Comparison of ENCODE assay signal across 20 mouse cellular contexts in the genomic region with DNA sequence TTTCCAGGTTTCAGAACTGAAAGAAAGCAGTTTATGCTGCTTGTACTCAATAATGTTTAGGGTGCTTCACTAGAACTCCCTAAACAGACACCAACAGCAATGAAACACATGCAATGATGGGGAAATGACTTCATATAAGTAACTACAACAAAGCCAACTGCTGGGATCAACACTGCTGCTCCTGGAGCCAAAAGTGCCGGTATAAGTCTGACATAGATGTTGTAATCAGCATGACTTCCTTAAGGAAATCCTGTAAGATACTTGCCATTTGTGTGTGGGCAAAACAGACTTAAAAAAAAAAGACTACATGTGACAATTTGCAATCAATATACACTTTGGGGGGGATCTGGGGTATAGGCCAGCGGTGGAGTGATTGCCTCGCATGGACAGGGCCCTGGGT.
"Had no signal": no experiment of that assay in that cellular context is flagged by ENCODE, and none has a peak within 500 bp of the region (broad histone marks: within the 10 kb centered on the region; RNA-seq: fewer than 3 reads in every experiment).

No protein-coding gene starts in this region.

- H3K27me3 ChIP-seq: kidney, embryonic 15.5 days; limb, embryonic 13.5 days; liver, embryonic 12.5 days; liver, embryonic 15.5 days had no signal

- H3K4me3 ChIP-seq: kidney, embryonic 15.5 days; layer of hippocampus, adult 2 months; limb, embryonic 10.5 days; limb, embryonic 13.5 days; liver, embryonic 12.5 days; liver, embryonic 15.5 days had no signal

- H3K9ac ChIP-seq: kidney, embryonic 15.5 days; limb, embryonic 13.5 days; liver, embryonic 12.5 days; liver, embryonic 15.5 days had no signal

- ATAC-seq: intestine, embryonic 16.5 days; liver, embryonic 12.5 days had no signal

- H3K4me1 ChIP-seq: kidney, embryonic 15.5 days; limb, embryonic 10.5 days; limb, embryonic 13.5 days; liver, embryonic 12.5 days; liver, embryonic 15.5 days had no signal

- H3K4me2 ChIP-seq: kidney, embryonic 15.5 days; limb, embryonic 13.5 days; liver, embryonic 12.5 days; liver, embryonic 15.5 days; midbrain, embryonic 11.5 days had no signal

- H3K27ac ChIP-seq: kidney, embryonic 15.5 days; layer of hippocampus, adult 2 months; limb, embryonic 10.5 days; limb, embryonic 13.5 days; liver, embryonic 12.5 days; liver, embryonic 15.5 days had no signal

- DNase-seq: kidney, adult 8-10 months; kidney, postnatal 25 days; layer of hippocampus, adult 9-11 months; liver; lung, adult 2 months; lung, postnatal 10 days; midbrain, embryonic 14.5 days; retina, postnatal 1 day; right cerebral cortex, postnatal 25 days; spleen, adult 18-20 months; thymus, adult 18-20 months; thymus, postnatal 36 days had no signal

- H3K36me3 ChIP-seq: kidney, embryonic 15.5 days; limb, embryonic 10.5 days; limb, embryonic 13.5 days; liver, embryonic 12.5 days; liver, embryonic 15.5 days had no signal

- H3K9me3 ChIP-seq: kidney, embryonic 15.5 days; limb, embryonic 10.5 days; limb, embryonic 13.5 days; liver, embryonic 12.5 days; liver, embryonic 15.5 days had no signal
